Mouse (Mus musculus): ENCODE data around the gene Ptbp3. TPM values are rescaled to one million over a fixed set of nuclear protein-coding genes. Genes with fewer than 3 reads are reported as not detected.

Ptbp3 gene
- total and polyA plus RNA-seq, 3 experiments, result 135 to 608 (median 358) TPM

- Histone ChIP-seq H3K27me3 (ENCODE audit: insufficient read depth, low read length) (no peaks in the 10 kb centered on the region), H3K4me3 (ENCODE audit: low read depth, low read length) (no peak overlapping the region), H3K9me3 (replicated peaks) (no peaks in the 10 kb centered on the region), H3K36me3 (replicated peaks) (no peaks in the 10 kb centered on the region), H3K4me1 (ENCODE audit: insufficient read depth, low read depth, low read length) (peaks cover 35% of the 10 kb centered on the region)
- DNase-seq (ENCODE audit: low spot score) (no peak), ATAC-seq (ENCODE audit: extremely low read depth, insufficient number of reproducible peaks, low FRiP score, poor library complexity, severe bottlenecking) (no peak)
- TF ChIP-seq POLR2AphosphoS5 (IDR thresholded peaks at IDR 0.05; ENCODE audit: insufficient replicate concordance, low read depth, low read length), result no peak
- TF ChIP-seq GATA2 (IDR thresholded peaks at IDR 0.05; ENCODE audit: borderline replicate concordance, low read depth, low read length), result no peak
- no peak for TF ChIP-seq TAL1 (conservative IDR thresholded peaks at IDR 0.05; ENCODE audit: low read depth, low read length)
- TF ChIP-seq GATA1 (IDR thresholded peaks at IDR 0.05; ENCODE audit: borderline replicate concordance, low read length), result no peak
- TF ChIP-seq CTCF (IDR thresholded peaks at IDR 0.05; ENCODE audit: low read depth, low read length), result no peak
Observed at GRCm38 (mm10) chr4:59455465-59455864, 93.7 kb downstream of the Ptbp3 start.

- DNase-seq (ENCODE audit: low spot score) (no peak), ATAC-seq (ENCODE audit: extremely low read depth, insufficient number of reproducible peaks, low FRiP score, poor library complexity, severe bottlenecking) (no peak)
- no peaks in the 10 kb centered on the region for H3K36me3 ChIP-seq (replicated peaks)
- no peaks in the 10 kb centered on the region for H3K9me3 ChIP-seq (replicated peaks)
- H3K4me3 ChIP-seq (ENCODE audit: low read depth, low read length), result no peak overlapping the region
- TF ChIP-seq CTCF (IDR thresholded peaks at IDR 0.05; ENCODE audit: low read depth, low read length) (no peak), TAL1 (conservative IDR thresholded peaks at IDR 0.05; ENCODE audit: low read depth, low read length) (no peak), GATA1 (IDR thresholded peaks at IDR 0.05; ENCODE audit: borderline replicate concordance, low read length) (no peak), GATA2 (IDR thresholded peaks at IDR 0.05; ENCODE audit: borderline replicate concordance, low read depth, low read length) (no peak), POLR2AphosphoS5 (IDR thresholded peaks at IDR 0.05; ENCODE audit: insufficient replicate concordance, low read depth, low read length) (no peak)
- H3K4me1 ChIP-seq (ENCODE audit: insufficient read depth, low read depth, low read length), result peaks cover 37% of the 10 kb centered on the region
- H3K27me3 ChIP-seq (ENCODE audit: insufficient read depth, low read length), result no peaks in the 10 kb centered on the region
Observed at GRCm38 (mm10) chr4:59454046-59454445, 95.1 kb downstream of the Ptbp3 start.

DNA sequence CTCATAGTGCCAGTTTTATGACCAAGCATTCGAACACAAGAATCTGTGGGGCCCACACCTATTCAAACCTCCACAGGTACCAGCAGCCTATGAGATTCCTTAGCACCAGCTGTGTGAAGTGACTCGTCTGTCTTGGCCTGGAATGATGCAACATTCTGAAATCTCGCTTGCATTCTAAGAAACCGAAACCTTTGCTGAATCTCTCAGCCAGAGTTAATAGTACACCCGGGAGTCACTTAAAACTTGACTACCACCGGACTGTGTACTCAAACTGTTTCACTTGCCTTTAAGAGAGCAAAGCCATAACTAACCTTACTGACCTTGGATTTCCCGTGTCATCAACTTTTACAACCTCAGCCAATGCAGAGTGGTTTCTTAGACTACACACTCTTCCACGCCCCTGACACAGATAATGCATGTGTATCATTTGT is 96.6 kb downstream of the Ptbp3 start:
- no peaks in the 10 kb centered on the region for H3K9me3 ChIP-seq (replicated peaks)
- DNase-seq (ENCODE audit: low spot score) (peak; percentile 25), ATAC-seq (ENCODE audit: extremely low read depth, insufficient number of reproducible peaks, low FRiP score, poor library complexity, severe bottlenecking) (no peak)
- no peak overlapping the region for H3K4me3 ChIP-seq (ENCODE audit: low read depth, low read length)
- H3K4me1 ChIP-seq (ENCODE audit: insufficient read depth, low read depth, low read length), result peaks cover 35% of the 10 kb centered on the region
- no peaks in the 10 kb centered on the region for H3K27me3 ChIP-seq (ENCODE audit: insufficient read depth, low read length)
- TF ChIP-seq TAL1 (conservative IDR thresholded peaks at IDR 0.05; ENCODE audit: low read depth, low read length) (no peak), CTCF (IDR thresholded peaks at IDR 0.05; ENCODE audit: low read depth, low read length) (no peak), GATA1 (IDR thresholded peaks at IDR 0.05; ENCODE audit: borderline replicate concordance, low read length) (no peak), POLR2AphosphoS5 (IDR thresholded peaks at IDR 0.05; ENCODE audit: insufficient replicate concordance, low read depth, low read length) (no peak), GATA2 (IDR thresholded peaks at IDR 0.05; ENCODE audit: borderline replicate concordance, low read depth, low read length) (no peak)
- no peaks in the 10 kb centered on the region for H3K36me3 ChIP-seq (replicated peaks)

DNA sequence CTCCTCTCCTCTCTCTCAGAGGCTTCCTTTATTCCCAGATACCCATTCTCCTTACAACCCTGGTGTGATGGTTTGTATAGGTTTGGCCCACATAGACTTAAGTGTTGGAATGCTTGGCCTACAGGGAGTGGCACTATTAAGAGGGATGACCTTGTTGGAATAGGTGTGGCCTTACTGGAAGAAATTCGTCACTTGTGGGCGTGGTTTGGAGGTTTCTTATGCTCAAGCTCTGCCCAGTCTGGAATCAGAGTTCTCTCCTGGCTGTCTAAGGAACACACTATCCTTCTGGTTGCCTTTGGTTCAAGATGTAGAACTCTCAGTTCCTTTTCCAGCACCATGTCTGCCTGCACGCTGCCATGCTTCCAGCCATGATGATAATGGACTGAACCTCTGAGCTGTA is 98.3 kb downstream of the Ptbp3 start:
- H3K27me3 ChIP-seq (ENCODE audit: insufficient read depth, low read length), result no peaks in the 10 kb centered on the region
- H3K36me3 ChIP-seq (replicated peaks), result no peaks in the 10 kb centered on the region
- H3K4me3 ChIP-seq (ENCODE audit: low read depth, low read length), result no peak overlapping the region
- TF ChIP-seq POLR2AphosphoS5 (IDR thresholded peaks at IDR 0.05; ENCODE audit: insufficient replicate concordance, low read depth, low read length) (no peak), GATA1 (IDR thresholded peaks at IDR 0.05; ENCODE audit: borderline replicate concordance, low read length) (no peak), CTCF (IDR thresholded peaks at IDR 0.05; ENCODE audit: low read depth, low read length) (no peak), GATA2 (IDR thresholded peaks at IDR 0.05; ENCODE audit: borderline replicate concordance, low read depth, low read length) (no peak), TAL1 (conservative IDR thresholded peaks at IDR 0.05; ENCODE audit: low read depth, low read length) (no peak)
- peaks cover 5% of the 10 kb centered on the region for H3K9me3 ChIP-seq (replicated peaks)
- H3K4me1 ChIP-seq (ENCODE audit: insufficient read depth, low read depth, low read length), result peaks cover 32% of the 10 kb centered on the region
- DNase-seq (ENCODE audit: low spot score), result no peak
- no peak for ATAC-seq (ENCODE audit: extremely low read depth, insufficient number of reproducible peaks, low FRiP score, poor library complexity, severe bottlenecking)

GRCm38 (mm10) chr4:59450234-59450854 is 98.8 kb downstream of the Ptbp3 start:
- no peak for TF ChIP-seq TAL1 (conservative IDR thresholded peaks at IDR 0.05; ENCODE audit: low read depth, low read length)
- TF ChIP-seq GATA2 (IDR thresholded peaks at IDR 0.05; ENCODE audit: borderline replicate concordance, low read depth, low read length), result no peak
- H3K4me3 ChIP-seq (ENCODE audit: low read depth, low read length), result no peak overlapping the region
- no peaks in the 10 kb centered on the region for H3K36me3 ChIP-seq (replicated peaks)
- peaks cover 5% of the 10 kb centered on the region for H3K9me3 ChIP-seq (replicated peaks)
- ATAC-seq (ENCODE audit: extremely low read depth, insufficient number of reproducible peaks, low FRiP score, poor library complexity, severe bottlenecking), result no peak; the same call in 1 of the 2 replicates
- H3K27me3 ChIP-seq (ENCODE audit: insufficient read depth, low read length), result no peaks in the 10 kb centered on the region
- H3K4me1 ChIP-seq (ENCODE audit: insufficient read depth, low read depth, low read length), result peaks cover 31% of the 10 kb centered on the region
- no peak for DNase-seq (ENCODE audit: low spot score)

DNA sequence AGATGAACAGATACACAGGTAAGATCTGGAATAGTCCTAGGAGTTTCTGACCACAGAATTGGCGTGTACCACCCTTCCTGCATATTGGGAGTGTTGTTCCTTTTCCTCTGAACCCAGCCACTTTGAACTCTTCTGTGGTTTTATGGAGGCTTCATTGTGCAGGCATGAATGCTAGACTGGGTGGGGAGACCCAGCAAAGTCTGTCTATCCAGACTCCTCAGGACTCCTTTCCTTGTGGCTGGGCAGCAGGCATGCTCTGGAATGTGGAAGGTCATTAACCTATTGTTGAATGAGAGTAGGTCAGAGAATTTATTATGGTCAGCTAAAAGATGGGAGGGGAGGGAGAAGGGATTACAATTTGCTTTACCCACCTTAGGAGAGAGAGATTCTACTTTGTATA is 101.9 kb downstream of the Ptbp3 start:
- H3K36me3 ChIP-seq (replicated peaks), result no peaks in the 10 kb centered on the region
- no peaks in the 10 kb centered on the region for H3K27me3 ChIP-seq (ENCODE audit: insufficient read depth, low read length)
- DNase-seq (ENCODE audit: low spot score), result no peak
- peaks cover 5% of the 10 kb centered on the region for H3K9me3 ChIP-seq (replicated peaks)
- no peak for TF ChIP-seq POLR2AphosphoS5 (IDR thresholded peaks at IDR 0.05; ENCODE audit: insufficient replicate concordance, low read depth, low read length)
- TF ChIP-seq TAL1 (conservative IDR thresholded peaks at IDR 0.05; ENCODE audit: low read depth, low read length), result no peak
- no peak for TF ChIP-seq CTCF (IDR thresholded peaks at IDR 0.05; ENCODE audit: low read depth, low read length)
- no peak for TF ChIP-seq GATA2 (IDR thresholded peaks at IDR 0.05; ENCODE audit: borderline replicate concordance, low read depth, low read length)
- no peak for TF ChIP-seq GATA1 (IDR thresholded peaks at IDR 0.05; ENCODE audit: borderline replicate concordance, low read length)
- no peak overlapping the region for H3K4me3 ChIP-seq (ENCODE audit: low read depth, low read length)
- ATAC-seq (ENCODE audit: extremely low read depth, insufficient number of reproducible peaks, low FRiP score, poor library complexity, severe bottlenecking), result no peak
- peaks cover 29% of the 10 kb centered on the region for H3K4me1 ChIP-seq (ENCODE audit: insufficient read depth, low read depth, low read length)

All from G1E (cell line).